8 mouse cellular contexts compared by ENCODE assay signal in the genomic region with DNA sequence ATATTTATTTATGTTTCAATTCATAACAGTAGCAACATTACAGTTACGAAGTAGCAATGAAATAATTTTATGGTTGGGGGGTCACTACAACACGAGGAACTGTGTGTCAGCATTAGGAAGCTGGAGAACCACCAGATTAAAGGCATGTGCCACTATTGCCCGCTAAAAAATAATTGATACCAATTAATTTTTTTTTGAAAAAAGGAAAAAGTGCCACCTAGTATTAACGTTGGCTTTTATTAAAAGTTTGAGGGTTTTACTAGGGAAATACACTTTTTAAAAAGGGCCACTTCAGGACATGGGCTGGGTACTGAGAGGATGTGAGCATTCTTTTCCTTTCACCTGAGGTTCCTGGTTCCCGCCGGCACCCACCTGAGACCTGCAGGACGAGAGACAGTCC. TPM values are rescaled to one million over a fixed set of nuclear protein-coding genes. Genes with fewer than 3 reads are reported as not detected.
DNase-seq lines count a peak whose midpoint lies in the region; ATAC-seq and TF ChIP-seq lines count a peak whose summit lies in the region.

A gene (plus strand): TSS at position 301 of the 400 bp plus-strand sequence.

- no peak for DNase-seq in layer of hippocampus, adult 2 months (ENCODE audit: low spot score in 2 of 2)
- no peak for DNase-seq in layer of hippocampus, adult 11-12 months (ENCODE audit: low spot score)
- no peak for DNase-seq in left cerebral cortex, adult 8-10 months (ENCODE audit: low spot score in 2 of 2)
- DNase-seq in cerebellum, adult 8-10 months, result no peak
- DNase-seq in cerebellum, adult 9-11 months, result no peak

- peaks cover 15% of the 10 kb centered on the region for H3K79me2 ChIP-seq in myocyte (ENCODE audit: control insufficient read depth, insufficient read depth)

- H3K9ac ChIP-seq in heart, embryonic 11.5 days (ENCODE audit: low read depth, low read length), result peak within 1 kb of the TSS; percentile 85

- peak within 1 kb of the TSS; percentile 98 for H3K27ac ChIP-seq in layer of hippocampus, adult 2 months
- H3K27ac ChIP-seq in heart, embryonic 11.5 days (ENCODE audit: low read depth, low read length), result peak within 1 kb of the TSS; percentile 54

- H3K4me1 ChIP-seq in heart, embryonic 11.5 days (ENCODE audit: control insufficient read depth, insufficient read depth, low read length), result peaks cover 5% of the 10 kb centered on the region; the same call in 1 of the 2 replicates

- H3K36me3 ChIP-seq in heart, embryonic 11.5 days (ENCODE audit: control insufficient read depth, insufficient read depth, low read length), result no peaks in the 10 kb centered on the region
- no peaks in the 10 kb centered on the region for H3K36me3 ChIP-seq in myocyte (ENCODE audit: control insufficient read depth, insufficient read depth)

- no peak for TF ChIP-seq CTCF in layer of hippocampus, adult 2 months (conservative IDR thresholded peaks at IDR 0.05)

- no peaks in the 10 kb centered on the region for H3K9me3 ChIP-seq in heart, embryonic 11.5 days (replicated peaks; ENCODE audit: control insufficient read depth, low read length)

- TF ChIP-seq POLR2A in myocyte (IDR thresholded peaks at IDR 0.05; ENCODE audit: insufficient read length, low read depth), result no peak

- H3ac ChIP-seq in myocyte (ENCODE audit: control insufficient read depth, insufficient read length), result peak within 1 kb of the TSS; percentile 24

- 0 out of 2 replicates have a peak, but pooled peaks cover 6% of the 10 kb centered on the region for H3K27me3 ChIP-seq in heart, embryonic 11.5 days (ENCODE audit: control insufficient read depth, insufficient read depth, low read length)
- H3K27me3 ChIP-seq in myocyte (ENCODE audit: control insufficient read depth, insufficient read depth, insufficient read length), result no peaks in the 10 kb centered on the region

- peak within 1 kb of the TSS; percentile 98 for H3K4me2 ChIP-seq in heart, embryonic 11.5 days
- peak within 1 kb of the TSS; percentile 96 for H3K4me2 ChIP-seq in myocyte (ENCODE audit: low read depth)

- ATAC-seq in common myeloid progenitor, adult 5-6 weeks (replicated peaks; ENCODE audit: low read depth, poor library complexity, severe bottlenecking), result no peak
- no peak for ATAC-seq in heart, embryonic 11.5 days (replicated peaks; ENCODE audit: insufficient number of reproducible peaks, low FRiP score, low TSS enrichment)

- WGBS in heart, embryonic 11.5 days (ENCODE audit: insufficient replicate concordance), result 22% methylated on average over 7 of the region's 7 CpGs

- peak within 1 kb of the TSS; percentile 93 for H3K4me3 ChIP-seq in layer of hippocampus, adult 2 months
- H3K4me3 ChIP-seq in heart, embryonic 11.5 days (ENCODE audit: low read depth, low read length), result peak within 1 kb of the TSS; percentile 89
- H3K4me3 ChIP-seq in myocyte, result peak within 1 kb of the TSS; percentile 34

TF ChIP-seq in myocyte, 11 proteins besides CTCF, POLR2A, EP300 and RAD21:
- TF ChIP-seq MAX (IDR thresholded peaks at IDR 0.05; ENCODE audit: low read depth) (no peak), TCF3 (IDR thresholded peaks at IDR 0.05; ENCODE audit: insufficient read length, low read depth) (no peak), SRF (IDR thresholded peaks at IDR 0.05; ENCODE audit: control insufficient read depth, insufficient read length, low read depth) (no peak), E2F4 (IDR thresholded peaks at IDR 0.05; ENCODE audit: insufficient read depth) (no peak)

RNA-seq across cellular contexts. Expression of the gene that starts here (rescaled TPM):
- total RNA-seq in layer of hippocampus, adult 2 months (2021), result 10 to 100 TPM; 84.5 to 85.8 TPM
- 9.3 and 23.2 TPM in 2 replicates for total RNA-seq in common myeloid progenitor, adult 5-6 weeks (2017)
- 16.5 and 19.7 TPM in 2 replicates for polyA plus RNA-seq in heart, embryonic 11.5 days (2014; fragmentation: Nextera tagmentation; extraction: Ambion mirVana)
- total RNA-seq in left cerebral cortex, adult 8-10 months (2022), result 10 to 100 TPM; 48.6 to 64.3 (median 57.9) TPM
- polyA plus RNA-seq in myocyte (2012; fragmentation: generic; extraction: Trizol), result 27.1 TPM

Comparison
In these comparisons a context has a peak if more than half of its experiments do, and no peak if none do; other contexts are left out.
1. H3K4me3 ChIP-seq: peak in every context shown above with its lines; median percentile 93 in layer of hippocampus, adult 2 months; 89 in heart, embryonic 11.5 days; 34 in myocyte.